Mouse (Mus musculus) cerebellum, postnatal 14 days (tissue): ENCODE measurements around the gene Snx1.

Experiments used
- DNase-seq, 2 experiments: peaks; one replicate each; pipeline ENCODE4 v3.0.0; 2021; ENCODE audit warnings: mixed read lengths in 2 of 2

Snx1 gene

GRCm38 (mm10) chr9:66042331-66042730 lies 84.1 kb downstream of the Snx1 start:
- DNase-seq, result no peak

GRCm38 (mm10) chr9:66040801-66041200 lies 85.6 kb downstream of the Snx1 start:
- DNase-seq, result no peak

GRCm38 (mm10) chr9:66039290-66039689 lies 87.1 kb downstream of the Snx1 start:
- DNase-seq, result no peak

- DNase-seq, result no peak
Measured at GRCm38 (mm10) chr9:66038581-66038980, 87.8 kb downstream of the Snx1 start.
